Mouse (Mus musculus): ENCODE measurements around the gene Phf2. TPM values are rescaled to one million over a fixed set of nuclear protein-coding genes. Genes with fewer than 3 reads are reported as not detected.

The Phf2 gene
- polyA plus RNA-seq, 1 experiment, result 29.4 TPM

DNA sequence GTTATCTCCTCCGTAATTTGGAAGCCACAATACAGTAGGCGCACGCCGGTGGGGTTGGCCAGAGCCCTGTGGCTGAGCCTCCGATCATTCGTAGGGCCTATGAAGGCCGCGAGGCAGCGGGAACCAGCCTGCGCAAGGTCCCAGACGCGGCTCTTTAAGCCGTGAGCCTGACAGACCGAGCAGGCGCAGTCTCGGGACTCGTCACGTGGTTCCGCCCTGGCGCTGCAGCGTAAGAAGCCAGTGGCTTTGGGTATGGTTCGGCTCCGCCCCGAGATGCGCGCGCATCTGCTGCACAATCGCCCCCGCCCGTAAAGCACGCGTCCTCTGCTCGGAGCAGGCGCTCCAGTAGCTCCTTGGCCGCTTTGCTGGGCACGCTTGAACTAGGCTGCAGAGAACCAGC is 7.6 kb upstream of the Phf2 start:
- Histone ChIP-seq H3K27ac (ENCODE audit: insufficient read depth, low read length) (peak overlapping the region; percentile 54), H3K4me3 (ENCODE audit: insufficient read depth, low read length) (peak overlapping the region; percentile 30), H3K4me1 (ENCODE audit: control insufficient read depth, insufficient read depth, low read length) (peaks cover 6% of the 10 kb centered on the region; the same call in 1 of the 2 replicates)
- TF ChIP-seq CTCF (IDR thresholded peaks at IDR 0.05; ENCODE audit: borderline replicate concordance, insufficient read depth, low read length), result no peak
- TF ChIP-seq POLR2A (IDR thresholded peaks at IDR 0.05; ENCODE audit: low read depth, low read length), result peak; percentile 94

DNA sequence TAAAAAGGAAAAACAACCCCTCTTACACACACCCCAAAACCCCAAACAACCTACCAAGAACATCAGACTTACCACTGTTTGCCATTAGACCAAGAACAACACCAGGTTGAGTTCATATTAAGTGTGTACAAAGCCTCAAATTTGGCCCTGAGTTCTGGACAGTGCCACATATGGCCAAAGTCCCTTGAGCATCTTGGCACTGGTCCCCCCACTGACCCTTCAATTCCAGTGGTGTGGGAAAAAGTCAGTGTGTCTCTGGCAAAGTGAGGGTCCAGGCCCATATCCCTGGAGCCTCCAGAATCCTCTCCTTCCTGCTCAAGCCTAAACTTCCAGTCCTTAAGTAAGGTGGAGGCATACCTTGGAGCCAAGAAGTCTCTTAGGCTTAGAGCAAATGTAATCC is 6.9 kb upstream of the Phf2 start:
- 0 out of 2 replicates have a peak overlapping the region, but pooled peaks have one; percentile 54 for H3K27ac ChIP-seq (ENCODE audit: insufficient read depth, low read length)
- no peak for TF ChIP-seq POLR2A (IDR thresholded peaks at IDR 0.05; ENCODE audit: low read depth, low read length)
- peaks cover 8% of the 10 kb centered on the region for H3K4me1 ChIP-seq (ENCODE audit: control insufficient read depth, insufficient read depth, low read length)
- H3K4me3 ChIP-seq (ENCODE audit: insufficient read depth, low read length), result 0 out of 2 replicates have a peak overlapping the region, but pooled peaks have one; percentile 30

DNA sequence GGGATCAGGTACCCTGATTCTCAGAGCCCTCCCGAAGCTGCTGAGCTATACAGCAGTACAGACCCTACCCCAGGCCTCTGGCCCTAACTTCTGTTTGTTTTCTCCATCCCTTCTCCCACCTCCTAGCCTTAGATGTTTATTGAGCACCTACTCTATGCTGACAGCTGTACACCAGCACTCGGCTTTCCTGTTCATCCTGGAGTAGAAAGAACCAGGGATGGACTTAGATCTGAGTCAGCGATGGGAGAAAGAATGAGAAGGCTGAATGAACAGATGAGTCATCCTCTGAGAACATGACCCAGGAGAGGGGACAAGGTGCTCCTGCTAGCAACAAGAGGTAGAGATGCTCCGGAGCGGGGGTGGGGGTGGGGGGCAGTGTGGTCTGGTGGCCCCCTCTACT is 1.8 kb upstream of the Phf2 start:
- Histone ChIP-seq H3K4me3 (ENCODE audit: insufficient read depth, low read length) (no peak overlapping the region), H3K27ac (ENCODE audit: insufficient read depth, low read length) (no peak overlapping the region), H3K4me1 (ENCODE audit: control insufficient read depth, insufficient read depth, low read length) (peaks cover 7% of the 10 kb centered on the region)
- TF ChIP-seq POLR2A (IDR thresholded peaks at IDR 0.05; ENCODE audit: low read depth, low read length) (no peak), CTCF (IDR thresholded peaks at IDR 0.05; ENCODE audit: borderline replicate concordance, insufficient read depth, low read length) (no peak)

DNA sequence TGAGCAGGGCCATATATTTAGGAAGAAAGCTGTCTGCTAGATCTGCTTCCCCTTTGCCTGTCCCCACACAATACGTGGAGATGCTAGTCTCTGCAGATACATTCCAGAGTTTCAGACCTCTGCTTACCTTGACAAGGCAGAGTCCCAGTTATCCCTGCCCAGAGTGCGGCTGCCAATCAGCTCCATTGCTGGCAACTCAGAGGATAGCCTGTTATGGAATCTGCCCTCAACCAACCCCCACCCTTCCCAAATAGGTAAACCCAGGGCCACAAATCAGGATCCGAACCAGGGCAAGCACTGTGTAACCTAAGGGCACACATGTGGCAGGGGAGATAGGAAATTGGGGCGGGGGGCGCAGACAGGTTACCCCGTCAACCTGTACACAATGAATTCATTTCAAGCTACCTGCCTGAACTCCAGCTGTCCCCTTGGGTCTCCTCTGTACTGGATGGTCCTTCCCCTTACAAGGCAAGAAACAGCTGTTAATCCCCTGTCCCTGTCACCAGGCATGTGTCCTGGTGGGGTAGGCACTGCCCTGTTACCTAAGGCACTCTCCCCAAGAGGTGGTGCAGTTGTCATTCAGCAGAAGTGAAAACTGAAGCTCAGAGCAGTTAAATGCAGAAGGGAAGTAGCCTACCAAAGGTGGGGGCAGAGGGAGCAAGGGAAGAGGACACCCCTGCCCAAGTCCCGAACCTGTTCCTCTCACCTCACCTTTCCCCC is 1.1 kb upstream of the Phf2 start:
- peaks cover 6% of the 10 kb centered on the region for H3K4me1 ChIP-seq (ENCODE audit: control insufficient read depth, insufficient read depth, low read length)
- no peak; the same call in none of the 2 replicates for TF ChIP-seq POLR2A (IDR thresholded peaks at IDR 0.05; ENCODE audit: low read depth, low read length)
- peak overlapping the region; percentile 59; the same call in 1 of the 2 replicates for H3K4me3 ChIP-seq (ENCODE audit: insufficient read depth, low read length)
- no peak overlapping the region for H3K27ac ChIP-seq (ENCODE audit: insufficient read depth, low read length)

DNA sequence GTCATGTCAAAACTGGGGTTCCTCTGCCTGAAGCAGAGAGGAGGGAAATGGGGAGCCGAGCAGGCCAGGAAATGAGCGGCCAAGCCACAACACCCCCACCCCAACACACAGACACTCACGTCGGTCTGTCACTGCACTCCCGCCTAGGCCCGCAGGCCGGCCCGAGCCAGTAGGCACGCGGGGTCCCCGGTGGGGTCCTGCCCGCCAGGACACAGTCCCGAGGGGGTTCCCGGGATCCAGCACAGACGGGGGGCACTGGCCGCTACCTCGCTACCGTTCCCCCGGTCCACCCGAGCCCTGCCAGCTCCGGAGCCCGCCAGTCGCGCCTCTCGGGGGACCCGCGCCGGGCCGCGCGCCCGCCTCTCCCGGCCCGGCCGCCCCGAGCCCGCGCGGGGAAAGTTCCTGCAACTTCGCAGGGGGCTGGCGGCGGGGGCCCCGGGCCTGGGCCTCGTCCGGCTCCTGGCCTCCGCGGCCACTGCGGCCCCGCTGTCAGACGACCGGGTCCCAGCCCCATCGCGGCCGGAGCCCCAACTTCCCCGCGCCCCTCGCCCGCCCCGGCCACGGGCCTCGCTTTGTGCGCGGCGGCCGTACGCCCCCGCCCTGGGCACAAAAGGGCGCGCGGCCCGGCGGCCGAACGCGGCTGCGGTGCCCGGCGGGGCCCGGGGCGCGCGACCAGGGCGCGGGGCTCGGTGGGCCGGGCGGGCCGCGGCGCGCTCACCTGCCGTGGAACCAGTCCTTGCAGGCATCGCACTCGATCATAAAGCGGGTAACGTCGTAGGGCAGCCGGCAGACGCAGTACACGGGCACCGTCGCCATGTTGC is 759 bp downstream of the Phf2 start:
- peaks cover 6% of the 10 kb centered on the region for H3K4me1 ChIP-seq (ENCODE audit: control insufficient read depth, insufficient read depth, low read length)
- H3K27ac ChIP-seq (ENCODE audit: insufficient read depth, low read length), result peak overlapping the region; percentile 12; the same call in 1 of the 2 replicates
- peak overlapping the region; percentile 84 for H3K4me3 ChIP-seq (ENCODE audit: insufficient read depth, low read length)
- TF ChIP-seq POLR2A (IDR thresholded peaks at IDR 0.05; ENCODE audit: low read depth, low read length) (peak; percentile 42), CTCF (IDR thresholded peaks at IDR 0.05; ENCODE audit: borderline replicate concordance, insufficient read depth, low read length) (no peak)

DNA sequence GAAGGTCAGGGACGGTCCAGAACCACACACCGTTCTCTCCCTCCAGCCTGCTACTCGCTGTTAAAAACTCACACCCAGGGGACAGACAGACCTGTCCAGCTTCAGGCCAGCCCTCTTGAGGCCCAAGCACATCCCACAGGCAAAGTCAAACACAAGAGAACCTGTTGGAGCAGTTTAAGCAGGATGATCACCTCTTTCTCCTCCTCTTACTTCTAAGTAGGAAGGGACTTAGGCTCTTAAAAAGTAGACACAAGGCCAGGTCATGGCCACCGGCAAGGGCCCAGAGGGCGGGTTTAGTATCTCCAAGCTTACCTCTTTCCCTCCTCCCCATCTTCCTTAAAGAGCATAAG is 1.3 kb downstream of the Phf2 start:
- Histone ChIP-seq H3K4me3 (ENCODE audit: insufficient read depth, low read length) (peak overlapping the region; percentile 84), H3K4me1 (ENCODE audit: control insufficient read depth, insufficient read depth, low read length) (peaks cover 6% of the 10 kb centered on the region), H3K27ac (ENCODE audit: insufficient read depth, low read length) (peak overlapping the region; percentile 12; the same call in 1 of the 2 replicates)
- TF ChIP-seq POLR2A (IDR thresholded peaks at IDR 0.05; ENCODE audit: low read depth, low read length) (no peak), CTCF (IDR thresholded peaks at IDR 0.05; ENCODE audit: borderline replicate concordance, insufficient read depth, low read length) (no peak)

DNA sequence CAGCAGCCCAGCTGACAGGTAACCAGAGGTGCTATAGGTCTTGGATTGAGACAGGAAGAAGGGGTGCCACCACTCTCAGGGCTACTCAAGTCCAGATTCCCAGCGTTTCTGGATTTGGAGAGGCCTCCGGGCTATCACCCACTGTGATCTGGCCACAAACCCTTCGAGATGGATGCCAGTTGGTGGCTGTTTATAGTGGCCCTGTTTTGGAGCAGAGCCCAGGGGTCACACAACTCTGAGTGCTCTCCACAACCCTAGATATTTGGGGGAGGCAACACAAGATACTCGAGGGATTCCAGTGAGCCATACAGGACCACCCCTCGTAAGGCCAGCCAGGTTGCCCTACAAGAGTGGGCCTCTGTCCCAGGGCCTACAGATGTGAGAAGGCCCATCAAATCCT is 1.8 kb downstream of the Phf2 start:
- peak overlapping the region; percentile 84 for H3K4me3 ChIP-seq (ENCODE audit: insufficient read depth, low read length)
- H3K4me1 ChIP-seq (ENCODE audit: control insufficient read depth, insufficient read depth, low read length), result peaks cover 6% of the 10 kb centered on the region
- TF ChIP-seq CTCF (IDR thresholded peaks at IDR 0.05; ENCODE audit: borderline replicate concordance, insufficient read depth, low read length) (no peak), POLR2A (IDR thresholded peaks at IDR 0.05; ENCODE audit: low read depth, low read length) (no peak)
- H3K27ac ChIP-seq (ENCODE audit: insufficient read depth, low read length), result no peak overlapping the region

DNA sequence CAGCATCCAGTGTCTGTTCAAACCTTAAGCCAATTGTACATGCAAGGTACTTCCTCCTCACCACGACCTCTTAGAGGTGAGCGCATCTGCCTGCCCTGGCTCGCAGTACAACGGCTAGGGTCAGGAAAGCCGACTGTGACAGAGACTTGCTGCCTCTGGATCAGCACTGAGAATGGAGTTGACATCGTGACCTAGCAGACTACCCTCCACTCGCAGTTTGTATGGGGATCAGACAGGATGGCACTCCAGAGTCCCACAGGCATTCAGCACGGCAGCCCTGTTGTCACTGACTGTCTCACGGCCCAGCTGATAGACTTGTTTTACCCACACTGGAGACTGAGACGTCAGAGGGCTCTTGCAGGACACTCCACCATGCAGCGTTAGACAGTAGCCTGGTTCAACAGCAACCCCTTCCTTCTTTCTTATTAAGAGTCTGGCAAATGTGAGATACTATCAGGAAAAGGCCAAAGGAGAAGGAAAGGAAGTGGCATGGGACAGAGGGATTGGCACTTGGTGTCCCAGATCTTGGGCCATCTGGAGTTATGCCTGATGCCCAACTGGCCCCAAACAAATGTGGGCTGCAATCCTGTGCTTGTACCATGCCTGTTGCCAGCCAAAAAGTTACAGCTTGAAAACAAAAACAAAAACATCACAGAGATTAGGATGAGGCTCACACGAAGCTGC is 6.1 kb downstream of the Phf2 start:
- Histone ChIP-seq H3K27ac (ENCODE audit: insufficient read depth, low read length) (no peak overlapping the region), H3K4me3 (ENCODE audit: insufficient read depth, low read length) (no peak overlapping the region), H3K4me1 (ENCODE audit: control insufficient read depth, insufficient read depth, low read length) (peaks cover 9% of the 10 kb centered on the region)
- TF ChIP-seq CTCF (IDR thresholded peaks at IDR 0.05; ENCODE audit: borderline replicate concordance, insufficient read depth, low read length), result no peak
- no peak for TF ChIP-seq POLR2A (IDR thresholded peaks at IDR 0.05; ENCODE audit: low read depth, low read length)

DNA sequence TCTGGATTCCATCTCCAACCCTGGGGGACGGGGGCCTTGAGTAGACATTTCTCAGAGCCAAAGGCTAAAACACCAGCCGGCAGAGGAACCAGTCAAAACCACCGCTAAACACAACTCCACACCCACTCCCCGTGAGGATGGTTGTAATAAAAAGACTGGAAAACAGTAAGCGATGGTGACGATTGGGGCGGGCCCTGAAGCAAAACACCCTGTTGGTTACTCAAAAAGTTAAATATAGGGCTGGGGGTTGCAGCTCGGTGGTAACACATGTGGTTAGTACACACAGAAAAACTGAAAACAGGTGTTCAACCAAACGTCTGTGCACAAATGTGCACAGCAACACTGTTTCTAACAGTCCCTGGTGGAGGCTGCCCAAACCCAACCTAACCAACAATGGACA is 7.4 kb downstream of the Phf2 start:
- Histone ChIP-seq H3K4me1 (ENCODE audit: control insufficient read depth, insufficient read depth, low read length) (peaks cover 5% of the 10 kb centered on the region), H3K27ac (ENCODE audit: insufficient read depth, low read length) (no peak overlapping the region), H3K4me3 (ENCODE audit: insufficient read depth, low read length) (no peak overlapping the region)
- no peak for TF ChIP-seq POLR2A (IDR thresholded peaks at IDR 0.05; ENCODE audit: low read depth, low read length)
- TF ChIP-seq CTCF (IDR thresholded peaks at IDR 0.05; ENCODE audit: borderline replicate concordance, insufficient read depth, low read length), result no peak

All from embryonic fibroblast, embryonic 13.5 days (primary cell).